Mouse (Mus musculus): ENCODE measurements at regions not wholly inside any gene's neighbourhood (a gene's known extent, or its start where the extent isn't known, plus 50 kb on each side); places are given as distances from the start of the nearest gene placed in this dataset.

GRCm38 (mm10) chr8:87329371-87329770 lies 143.0 kb downstream of the Cbln1 start:
- no peak overlapping the region for H3K9ac ChIP-seq (ENCODE audit: low read depth, low read length)
- H3K4me2 ChIP-seq (ENCODE audit: low read length) = no peak overlapping the region
- no peaks in the 10 kb centered on the region for H3K4me1 ChIP-seq (replicated peaks; ENCODE audit: insufficient read depth, low read length)
- DNase-seq (ENCODE audit: low spot score) = no peak
- TF ChIP-seq CTCF (IDR thresholded peaks at IDR 0.05; ENCODE audit: low read depth) = no peak
- no peaks in the 10 kb centered on the region for H3K9me3 ChIP-seq (replicated peaks; ENCODE audit: low read length)
- no peaks in the 10 kb centered on the region for H3K27me3 ChIP-seq (ENCODE audit: insufficient read depth, low read length)
- no peaks in the 10 kb centered on the region for H3K36me3 ChIP-seq (ENCODE audit: insufficient read depth, low read length)
- no peak overlapping the region for H3K4me3 ChIP-seq (replicated peaks; ENCODE audit: low read depth, low read length)
- H3K27ac ChIP-seq = no peak overlapping the region
- WGBS = 86% methylated on average over 1 of the region's 1 CpGs
- ATAC-seq (replicated peaks; ENCODE audit: low FRiP score, low read depth) = no peak

- no peak overlapping the region for H3K4me3 ChIP-seq (replicated peaks; ENCODE audit: low read depth, low read length)
- no peaks in the 10 kb centered on the region for H3K9me3 ChIP-seq (replicated peaks; ENCODE audit: low read length)
- 53% methylated on average over 3 of the region's 3 CpGs for WGBS
- H3K4me2 ChIP-seq (ENCODE audit: low read length) = no peak overlapping the region
- TF ChIP-seq CTCF (IDR thresholded peaks at IDR 0.05; ENCODE audit: low read depth) = no peak
- no peaks in the 10 kb centered on the region for H3K36me3 ChIP-seq (ENCODE audit: insufficient read depth, low read length)
- H3K27me3 ChIP-seq (ENCODE audit: insufficient read depth, low read length) = no peaks in the 10 kb centered on the region
- ATAC-seq (replicated peaks; ENCODE audit: low FRiP score, low read depth) (no peak), DNase-seq (ENCODE audit: low spot score) (no peak)
- no peak overlapping the region for H3K27ac ChIP-seq
- no peak overlapping the region for H3K9ac ChIP-seq (ENCODE audit: low read depth, low read length)
- H3K4me1 ChIP-seq (replicated peaks; ENCODE audit: insufficient read depth, low read length) = no peaks in the 10 kb centered on the region
Observed at GRCm38 (mm10) chr8:87314570-87314969, 157.8 kb downstream of the Cbln1 start.

GRCm38 (mm10) chr8:87311282-87311681 lies 161.1 kb downstream of the Cbln1 start:
- 79% methylated on average over 7 of the region's 7 CpGs for WGBS
- no peak for DNase-seq (ENCODE audit: low spot score)
- H3K36me3 ChIP-seq (ENCODE audit: insufficient read depth, low read length) = no peaks in the 10 kb centered on the region
- no peaks in the 10 kb centered on the region for H3K27me3 ChIP-seq (ENCODE audit: insufficient read depth, low read length)
- no peaks in the 10 kb centered on the region for H3K9me3 ChIP-seq (replicated peaks; ENCODE audit: low read length)
- H3K4me1 ChIP-seq (replicated peaks; ENCODE audit: insufficient read depth, low read length) = no peaks in the 10 kb centered on the region
- no peak for ATAC-seq (replicated peaks; ENCODE audit: low FRiP score, low read depth)
- H3K27ac ChIP-seq = no peak overlapping the region
- no peak overlapping the region for H3K4me2 ChIP-seq (ENCODE audit: low read length)
- no peak overlapping the region for H3K4me3 ChIP-seq (replicated peaks; ENCODE audit: low read depth, low read length)
- H3K9ac ChIP-seq (ENCODE audit: low read depth, low read length) = no peak overlapping the region
- TF ChIP-seq CTCF (IDR thresholded peaks at IDR 0.05; ENCODE audit: low read depth) = no peak

- no peak overlapping the region for H3K9ac ChIP-seq (ENCODE audit: low read depth, low read length)
- ATAC-seq (replicated peaks; ENCODE audit: low FRiP score, low read depth) (no peak), DNase-seq (ENCODE audit: low spot score) (no peak)
- H3K27me3 ChIP-seq (ENCODE audit: insufficient read depth, low read length) = no peaks in the 10 kb centered on the region
- H3K4me1 ChIP-seq (replicated peaks; ENCODE audit: insufficient read depth, low read length) = no peaks in the 10 kb centered on the region
- 56% methylated on average over 3 of the region's 3 CpGs for WGBS
- no peaks in the 10 kb centered on the region for H3K36me3 ChIP-seq (ENCODE audit: insufficient read depth, low read length)
- no peaks in the 10 kb centered on the region for H3K9me3 ChIP-seq (replicated peaks; ENCODE audit: low read length)
- no peak for TF ChIP-seq CTCF (IDR thresholded peaks at IDR 0.05; ENCODE audit: low read depth)
- H3K27ac ChIP-seq = no peak overlapping the region
- no peak overlapping the region for H3K4me3 ChIP-seq (replicated peaks; ENCODE audit: low read depth, low read length)
- H3K4me2 ChIP-seq (ENCODE audit: low read length) = no peak overlapping the region
Observed at GRCm38 (mm10) chr8:87308311-87308710, 164.1 kb downstream of the Cbln1 start.

- H3K4me3 ChIP-seq (replicated peaks; ENCODE audit: low read depth, low read length) = no peak overlapping the region
- H3K27me3 ChIP-seq (ENCODE audit: insufficient read depth, low read length) = no peaks in the 10 kb centered on the region
- H3K4me1 ChIP-seq (replicated peaks; ENCODE audit: insufficient read depth, low read length) = no peaks in the 10 kb centered on the region
- no peak overlapping the region for H3K9ac ChIP-seq (ENCODE audit: low read depth, low read length)
- H3K9me3 ChIP-seq (replicated peaks; ENCODE audit: low read length) = no peaks in the 10 kb centered on the region
- ATAC-seq (replicated peaks; ENCODE audit: low FRiP score, low read depth) = no peak
- DNase-seq (ENCODE audit: low spot score) = no peak
- no peaks in the 10 kb centered on the region for H3K36me3 ChIP-seq (ENCODE audit: insufficient read depth, low read length)
- 85% methylated on average over 6 of the region's 6 CpGs for WGBS
- no peak overlapping the region for H3K4me2 ChIP-seq (ENCODE audit: low read length)
- H3K27ac ChIP-seq = no peak overlapping the region
- TF ChIP-seq CTCF (IDR thresholded peaks at IDR 0.05; ENCODE audit: low read depth) = no peak
Observed at GRCm38 (mm10) chr8:87305001-87305400, 167.4 kb downstream of the Cbln1 start.

GRCm38 (mm10) chr8:87303522-87303921 lies 168.9 kb downstream of the Cbln1 start:
- H3K27me3 ChIP-seq (ENCODE audit: insufficient read depth, low read length) = no peaks in the 10 kb centered on the region
- TF ChIP-seq CTCF (IDR thresholded peaks at IDR 0.05; ENCODE audit: low read depth) = no peak
- 86% methylated on average over 5 of the region's 5 CpGs for WGBS
- no peak overlapping the region for H3K27ac ChIP-seq
- H3K9ac ChIP-seq (ENCODE audit: low read depth, low read length) = no peak overlapping the region
- no peak overlapping the region for H3K4me3 ChIP-seq (replicated peaks; ENCODE audit: low read depth, low read length)
- H3K36me3 ChIP-seq (ENCODE audit: insufficient read depth, low read length) = no peaks in the 10 kb centered on the region
- no peaks in the 10 kb centered on the region for H3K4me1 ChIP-seq (replicated peaks; ENCODE audit: insufficient read depth, low read length)
- no peak overlapping the region for H3K4me2 ChIP-seq (ENCODE audit: low read length)
- DNase-seq (ENCODE audit: low spot score) (no peak), ATAC-seq (replicated peaks; ENCODE audit: low FRiP score, low read depth) (no peak)
- H3K9me3 ChIP-seq (replicated peaks; ENCODE audit: low read length) = no peaks in the 10 kb centered on the region

- Histone ChIP-seq H3K4me1 (replicated peaks; ENCODE audit: insufficient read depth, low read length) (no peaks in the 10 kb centered on the region), H3K27ac (no peak overlapping the region), H3K4me3 (replicated peaks; ENCODE audit: low read depth, low read length) (no peak overlapping the region), H3K27me3 (ENCODE audit: insufficient read depth, low read length) (no peaks in the 10 kb centered on the region), H3K36me3 (ENCODE audit: insufficient read depth, low read length) (no peaks in the 10 kb centered on the region), H3K9ac (ENCODE audit: low read depth, low read length) (no peak overlapping the region), H3K9me3 (replicated peaks; ENCODE audit: low read length) (no peaks in the 10 kb centered on the region), H3K4me2 (ENCODE audit: low read length) (no peak overlapping the region)
- DNase-seq (ENCODE audit: low spot score) (no peak), ATAC-seq (replicated peaks; ENCODE audit: low FRiP score, low read depth) (no peak)
- TF ChIP-seq CTCF (IDR thresholded peaks at IDR 0.05; ENCODE audit: low read depth) = no peak
- WGBS = 91% methylated on average over 6 of the region's 6 CpGs
Observed at GRCm38 (mm10) chr8:87297761-87298160, 174.6 kb downstream of the Cbln1 start.

Measured in kidney, postnatal 0 days (tissue).